Mouse (Mus musculus) large intestine, adult 2 months (tissue): Measurements from ENCODE around the gene Clk2. TPM values are rescaled to one million over a fixed set of nuclear protein-coding genes. Genes with fewer than 3 reads are reported as not detected.

ENCODE experiments used
- DNase-seq: peaks from one replicate; pipeline ENCODE4 v3.0.0-alpha.2; 2012; ENCODE audit warnings: low read depth, low spot score
- WGBS: fragments of 180-500 bp; shearing (Covaris S2); methylation state at CpG from one replicate; pipeline ENCODE4 v1.1.7; 2018; 5-methylcytosine and 5-hydroxymethylcytosine counted together
- polyA plus RNA-seq: library from polyadenylated mRNA; depleted of rRNA; stranded (reverse); fragments of >200 nt; gene quantifications from 2 replicates; pipeline ENCODE4 v1.2.3, GENCODE M21; 2012; rRNA removed

The Clk2 gene
- 41.1 and 53.0 TPM in 2 replicates for polyA plus RNA-seq

- DNase-seq = peak; percentile 57
- under 1% methylated on average over 78 of the region's 79 CpGs for WGBS
These were observed at the start of gene Clk2 for GRCm38 (mm10) chr3:89164506-89165267. Gene Clk2 (plus strand): TSS chr3:89164795.

DNA sequence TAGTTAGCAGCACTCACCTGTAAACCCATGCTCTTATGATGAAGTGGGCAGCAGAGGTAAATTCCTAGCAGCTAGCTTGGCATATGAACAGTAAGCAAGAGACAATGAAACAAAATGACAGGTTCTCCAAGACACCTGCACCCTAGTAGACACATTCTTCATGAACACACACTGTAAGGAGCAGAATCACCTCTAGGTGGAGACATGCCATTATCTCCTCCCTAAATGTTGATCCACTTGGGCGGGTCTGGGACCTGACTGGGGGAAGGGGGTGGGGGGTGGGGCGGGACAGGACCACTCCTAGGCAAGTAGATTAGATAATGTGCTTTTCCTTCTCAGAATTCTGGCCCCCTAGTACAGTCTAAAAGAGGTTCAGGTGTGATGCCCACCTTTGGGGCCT, 49.1 kb upstream of the Clk2 start:
- no peak for DNase-seq
- 6% methylated on average over 2 of the region's 2 CpGs for WGBS

DNA sequence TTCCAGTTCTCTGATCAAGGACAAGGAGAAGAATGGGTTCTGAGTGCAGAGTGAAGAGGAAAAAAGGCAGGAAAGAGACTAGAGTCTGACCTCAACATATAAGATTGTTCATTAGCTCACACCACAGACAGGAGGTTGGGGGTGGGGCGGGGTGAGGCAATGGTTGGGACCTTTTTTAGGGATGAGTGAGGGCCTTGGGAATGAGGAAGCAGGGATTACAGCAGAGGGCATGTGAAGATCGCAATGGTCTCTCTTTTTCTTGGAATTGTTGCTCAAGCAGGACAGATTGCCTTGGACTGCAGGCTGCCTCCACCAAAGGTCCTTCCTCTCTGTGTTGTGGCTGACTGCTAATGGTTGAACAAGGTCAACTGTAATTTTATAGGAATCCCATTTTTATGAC, 41.3 kb upstream of the Clk2 start:
- WGBS = 47% methylated on average over 2 of the region's 2 CpGs
- DNase-seq = no peak

DNA sequence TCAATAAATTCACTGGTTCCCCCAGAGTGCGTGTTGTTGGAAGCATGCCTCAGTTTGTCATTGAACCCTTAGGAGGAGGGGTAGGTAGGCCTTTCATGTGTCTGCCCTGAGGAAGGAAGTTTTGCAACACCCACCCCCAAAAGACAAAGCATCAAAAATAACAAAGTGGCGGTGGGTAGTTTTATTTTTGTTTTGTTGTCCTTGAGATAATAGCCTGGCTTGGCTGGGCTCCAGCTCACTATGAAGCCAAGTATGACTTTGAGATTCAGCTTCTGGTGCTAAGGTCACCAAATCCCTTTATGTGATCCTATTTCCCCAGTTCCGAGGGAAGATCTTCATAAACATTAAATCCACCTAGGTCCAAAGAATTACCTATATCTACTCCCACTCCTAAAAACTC, 40.4 kb upstream of the Clk2 start:
- WGBS = 59% methylated on average over 3 of the region's 3 CpGs

DNA sequence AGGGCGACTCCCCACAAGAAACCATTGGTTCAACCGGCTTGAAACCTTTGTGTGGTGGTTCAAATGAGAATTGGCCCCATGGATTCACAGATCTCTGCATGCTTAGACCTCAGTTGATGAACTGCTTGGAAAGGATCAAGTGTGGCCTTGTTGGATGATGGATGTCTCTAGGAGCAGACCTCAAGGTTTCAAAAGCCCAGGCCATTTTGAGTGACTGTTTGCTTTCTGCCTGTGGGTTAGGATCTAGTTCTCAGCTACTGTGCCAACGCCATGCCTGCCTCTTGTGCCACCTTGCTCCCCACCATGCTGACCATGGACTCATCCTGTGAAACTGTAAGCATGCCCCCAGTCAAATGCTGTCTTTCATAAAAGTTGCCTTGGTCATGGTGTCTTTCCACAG, 38.6 kb upstream of the Clk2 start:
- WGBS = 91% methylated on average over 3 of the region's 3 CpGs
- DNase-seq = no peak

More for the DNA sequence above, 40.4 kb upstream of the Clk2 start:
- no peak for DNase-seq

- 84% methylated on average over 3 of the region's 3 CpGs for WGBS
- no peak for DNase-seq
These were observed 34.7 kb upstream of the Clk2 start for GRCm38 (mm10) chr3:89129908-89130307.

DNA sequence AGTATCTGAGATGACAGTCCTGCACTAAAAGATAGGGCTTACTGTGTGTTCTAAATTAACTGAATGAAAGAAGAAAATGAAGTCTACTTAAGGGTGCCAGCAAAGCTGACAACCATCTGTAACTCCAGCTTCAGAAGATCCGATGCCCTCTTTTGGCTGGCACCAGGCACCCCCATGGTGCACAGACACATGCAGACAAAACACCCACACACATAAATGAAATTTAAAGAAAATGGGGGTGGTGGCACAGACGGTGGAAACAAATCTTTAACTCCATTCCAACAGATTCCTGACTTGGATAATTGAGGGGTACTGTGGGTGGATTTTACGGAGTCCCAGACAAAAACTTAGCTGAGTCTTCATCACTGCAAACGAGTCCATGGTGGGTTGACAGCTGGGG, 32.8 kb upstream of the Clk2 start:
- DNase-seq = no peak
- WGBS = 59% methylated on average over 4 of the region's 4 CpGs

DNA sequence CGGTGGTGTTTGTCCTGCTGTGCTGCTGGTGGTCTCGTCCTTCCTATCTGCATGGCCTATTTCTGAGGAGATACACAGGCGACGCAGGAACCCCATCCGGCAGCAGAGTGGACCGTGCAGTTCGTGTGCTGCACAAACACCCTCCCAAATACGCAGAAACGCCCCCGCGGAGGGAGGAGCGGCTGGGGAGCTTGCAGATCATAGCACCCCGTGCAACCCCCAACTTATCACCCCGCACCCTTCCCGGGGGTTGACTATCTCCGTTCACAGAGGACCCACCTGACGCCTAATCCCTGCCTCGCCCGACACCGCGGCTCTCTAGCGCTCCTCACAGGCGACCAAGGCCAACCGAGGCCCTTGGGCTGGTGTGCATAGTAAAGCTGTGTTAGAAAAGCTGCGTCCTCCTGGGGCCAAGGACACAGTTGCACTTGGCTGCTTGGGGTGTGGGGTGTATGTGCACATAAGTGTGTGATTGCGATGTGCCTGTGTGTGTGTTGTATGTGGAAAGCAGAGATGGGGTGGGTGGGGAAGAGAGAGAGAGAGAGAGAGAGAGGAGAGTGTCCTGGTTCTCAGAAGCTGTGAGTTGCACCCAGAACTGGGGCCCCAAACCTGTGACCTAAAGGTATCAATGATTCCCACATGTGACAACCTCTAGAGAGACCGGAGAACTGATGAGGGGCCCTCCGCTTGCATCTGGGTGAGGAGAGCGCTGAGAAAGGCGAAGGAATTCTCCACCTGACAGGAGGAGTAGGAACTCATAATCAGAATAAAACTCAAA, 32.1 kb upstream of the Clk2 start:
- WGBS = 30% methylated on average over 30 of the region's 30 CpGs
- no peak for DNase-seq

DNA sequence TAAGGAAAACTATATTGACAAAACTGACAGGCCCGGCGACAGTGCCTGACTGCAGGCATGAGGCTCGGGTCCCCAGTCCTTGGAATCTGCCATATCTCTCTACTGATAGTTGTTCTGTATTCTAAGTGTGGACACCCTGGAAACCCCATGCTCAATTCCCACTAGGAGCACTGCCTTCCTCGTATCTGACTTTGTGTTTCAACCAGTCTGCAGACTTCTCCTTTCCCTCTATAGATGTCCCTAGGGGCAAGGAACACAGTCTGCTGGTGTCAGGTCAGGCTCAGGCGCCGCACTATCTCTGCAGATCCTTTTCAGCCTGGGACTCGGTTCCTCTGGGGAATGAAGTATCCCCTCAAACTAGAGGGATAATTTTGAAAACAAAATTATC, 31.5 kb upstream of the Clk2 start:
- no peak for DNase-seq
- 77% methylated on average over 7 of the region's 7 CpGs for WGBS

DNA sequence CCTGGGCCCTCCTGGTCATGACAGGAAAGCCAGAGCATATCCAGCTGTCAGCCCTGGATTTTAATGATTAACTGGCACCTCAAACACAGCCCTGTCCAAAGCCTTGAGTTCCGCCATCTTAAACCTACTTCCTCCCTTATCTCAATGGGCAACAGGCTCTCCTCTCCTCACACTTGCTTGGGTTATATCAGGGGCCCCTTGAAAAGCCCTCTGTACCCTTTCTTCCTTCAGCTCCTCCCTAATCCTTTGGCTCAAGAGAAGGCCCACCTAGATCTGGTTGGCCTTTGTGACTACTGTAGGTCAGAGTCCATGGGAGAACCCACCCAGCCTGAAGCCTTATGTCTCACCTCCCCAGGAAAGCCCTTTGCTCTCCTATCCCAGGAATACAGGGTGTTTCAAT, 30.8 kb upstream of the Clk2 start:
- 25% methylated on average over 1 of the region's 1 CpGs for WGBS
- DNase-seq = no peak

- 37% methylated on average over 3 of the region's 3 CpGs for WGBS
- no peak for DNase-seq
These were observed 28.6 kb upstream of the Clk2 start, which contains the start of gene Pklr for GRCm38 (mm10) chr3:89135958-89136357. Gene Pklr (plus strand): TSS chr3:89136142.

DNA sequence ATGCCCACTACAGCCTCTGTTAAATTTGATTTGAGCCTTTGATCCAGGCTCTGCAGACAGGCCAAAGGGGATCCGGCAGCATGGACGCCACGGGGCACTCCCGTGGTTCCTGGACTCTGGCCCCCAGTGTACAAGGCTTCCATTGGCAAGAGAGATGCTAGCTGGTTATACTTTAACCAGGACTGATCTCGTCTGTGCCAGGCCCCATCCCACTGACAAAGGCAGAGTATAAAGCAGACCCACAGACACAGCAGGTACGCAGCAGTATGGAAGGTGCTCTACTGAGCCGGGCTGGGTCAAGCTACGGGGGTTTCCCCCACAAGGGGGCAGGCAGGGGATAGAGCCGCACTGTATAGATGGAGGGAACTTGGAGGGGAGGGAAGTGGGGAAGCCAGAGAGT, 28.2 kb upstream of the Clk2 start:
- 8% methylated on average over 9 of the region's 9 CpGs for WGBS
- peak; percentile 77 for DNase-seq

DNA sequence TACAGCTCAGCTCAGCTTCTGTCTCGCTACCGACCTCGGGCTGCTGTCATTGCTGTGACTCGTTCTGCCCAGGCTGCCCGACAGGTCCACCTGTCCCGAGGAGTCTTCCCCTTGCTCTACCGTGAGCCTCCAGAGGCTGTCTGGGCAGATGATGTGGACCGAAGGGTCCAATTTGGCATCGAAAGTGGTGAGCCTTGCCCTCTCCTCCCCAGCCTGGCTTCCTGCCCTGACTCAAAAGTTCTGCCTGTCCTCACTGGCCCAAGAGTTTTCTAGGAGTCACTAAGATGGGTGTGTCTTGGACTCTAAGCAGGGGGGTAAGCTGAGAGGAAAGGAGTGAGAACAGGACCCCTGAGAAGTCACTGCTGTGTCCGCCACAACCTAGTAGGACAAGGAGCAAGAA, 19.8 kb upstream of the Clk2 start:
- DNase-seq = no peak
- WGBS = 76% methylated on average over 10 of the region's 10 CpGs

GRCm38 (mm10) chr3:89145566-89145965, 19.0 kb upstream of the Clk2 start:
- no peak for DNase-seq
- WGBS = 78% methylated on average over 8 of the region's 8 CpGs

- WGBS = 23% methylated on average over 26 of the region's 26 CpGs
These were observed 17.3 kb upstream of the Clk2 start for GRCm38 (mm10) chr3:89147101-89147978.

GRCm38 (mm10) chr3:89147979-89148311, 16.6 kb upstream of the Clk2 start:
- 7% methylated on average over 15 of the region's 15 CpGs for WGBS
- DNase-seq = no peak

More at GRCm38 (mm10) chr3:89147101-89147978, 17.3 kb upstream of the Clk2 start:
- peak; percentile 62 for DNase-seq

DNA sequence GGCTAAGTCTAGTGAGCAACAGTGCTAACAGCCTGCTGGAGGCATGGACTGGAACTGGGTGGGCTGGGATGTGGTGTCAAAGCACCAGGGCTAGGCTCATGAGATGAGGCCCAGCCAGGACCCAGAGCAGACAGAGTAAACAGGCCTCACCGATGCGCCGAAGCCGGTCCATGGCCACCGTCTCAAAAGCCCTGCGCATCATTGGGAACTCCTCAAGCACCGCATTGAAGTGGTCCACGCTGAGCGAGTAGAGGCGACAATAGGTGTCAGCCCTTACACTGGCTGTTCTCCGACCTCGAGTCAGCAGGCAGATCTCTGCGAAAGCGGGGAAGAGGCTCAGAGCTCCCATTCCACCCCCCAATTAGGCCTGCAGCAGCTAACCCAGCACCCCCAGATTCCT, 16.0 kb upstream of the Clk2 start:
- 68% methylated on average over 14 of the region's 14 CpGs for WGBS
- no peak for DNase-seq

- WGBS = 48% methylated on average over 17 of the region's 17 CpGs
These were observed 12.3 kb upstream of the Clk2 start for GRCm38 (mm10) chr3:89152084-89152835.

GRCm38 (mm10) chr3:89156951-89157350, 7.6 kb upstream of the Clk2 start:
- no peak for DNase-seq
- 82% methylated on average over 8 of the region's 8 CpGs for WGBS

More at GRCm38 (mm10) chr3:89152084-89152835, 12.3 kb upstream of the Clk2 start:
- DNase-seq = no peak
